Mouse (Mus musculus) embryo, embryonic 11 days (tissue): ENCODE results near the gene 4933405L10Rik.
A peak's percentile ranks its signal among the peaks of the same experiment; 100 is the strongest.

Experiments
- DNase-seq: peaks from one replicate; pipeline ENCODE4 v3.0.0-alpha.2; 2015

Gene 4933405L10Rik

GRCm38 (mm10) chr8:105757796-105758276 lies 50.4 kb downstream of the 4933405L10Rik start:
- DNase-seq = no peak

GRCm38 (mm10) chr8:105758277-105759108 lies 51.0 kb downstream of the 4933405L10Rik start, which contains the start of gene Gfod2:
Gene Gfod2, minus strand, starts transcription at chr8:105758664.
- peak; percentile 97 for DNase-seq
